Mouse (Mus musculus) MEL-GATA-1-ER (cell line): ENCODE data around the gene Dnaaf5.

Experiments
- DNase-seq: peaks from one replicate; pipeline ENCODE4 v3.0.0-alpha.2; 2012; ENCODE audit warnings: low read depth; ENCODE audit errors: extremely low read depth

Dnaaf5 gene

GRCm38 (mm10) chr5:139149681-139150602 is at the start of gene Dnaaf5, which contains the start of gene Prkar1b:
TSS of gene Dnaaf5 (plus strand) at chr5:139150223.
TSS of gene Prkar1b (minus strand) at chr5:139150001.
- DNase-seq: peak; percentile 97

- no peak for DNase-seq
These were observed 48.2 kb upstream of the Dnaaf5 start for GRCm38 (mm10) chr5:139101783-139102182.

- no peak for DNase-seq
These were observed 42.2 kb upstream of the Dnaaf5 start for GRCm38 (mm10) chr5:139107815-139108214.

- no peak for DNase-seq
These were observed 39.7 kb upstream of the Dnaaf5 start for GRCm38 (mm10) chr5:139110140-139110855.

GRCm38 (mm10) chr5:139111991-139112390 is 38.0 kb upstream of the Dnaaf5 start:
- no peak for DNase-seq

- no peak for DNase-seq
These were observed 37.6 kb upstream of the Dnaaf5 start for GRCm38 (mm10) chr5:139112418-139112817.

GRCm38 (mm10) chr5:139114876-139115275 is 35.1 kb upstream of the Dnaaf5 start:
- DNase-seq: no peak

- no peak for DNase-seq
These were observed 34.5 kb upstream of the Dnaaf5 start for GRCm38 (mm10) chr5:139115507-139115906.

GRCm38 (mm10) chr5:139118139-139118960 is 31.7 kb upstream of the Dnaaf5 start:
- no peak for DNase-seq

GRCm38 (mm10) chr5:139118961-139119276 is 31.1 kb upstream of the Dnaaf5 start:
- DNase-seq: no peak

- no peak for DNase-seq
These were observed 24.3 kb upstream of the Dnaaf5 start for GRCm38 (mm10) chr5:139125717-139126116.

- no peak for DNase-seq
These were observed 21.5 kb upstream of the Dnaaf5 start for GRCm38 (mm10) chr5:139128476-139129065.

- no peak for DNase-seq
These were observed 20.9 kb upstream of the Dnaaf5 start for GRCm38 (mm10) chr5:139129078-139129477.

- no peak for DNase-seq
These were observed 20.4 kb upstream of the Dnaaf5 start for GRCm38 (mm10) chr5:139129572-139130151.

GRCm38 (mm10) chr5:139130351-139130750 is 19.7 kb upstream of the Dnaaf5 start:
- no peak for DNase-seq

GRCm38 (mm10) chr5:139134501-139134900 is 15.5 kb upstream of the Dnaaf5 start:
- no peak for DNase-seq

GRCm38 (mm10) chr5:139136341-139136740 is 13.7 kb upstream of the Dnaaf5 start:
- no peak for DNase-seq

GRCm38 (mm10) chr5:139137176-139137575 is 12.8 kb upstream of the Dnaaf5 start:
- DNase-seq: no peak

- no peak for DNase-seq
These were observed 11.6 kb upstream of the Dnaaf5 start for GRCm38 (mm10) chr5:139138261-139138925.

GRCm38 (mm10) chr5:139138926-139139472 is 11.0 kb upstream of the Dnaaf5 start:
- DNase-seq: no peak
